Mouse (Mus musculus) neural tube, embryonic 11.5 days (tissue): ENCODE results near the gene Arhgef2. TPM values are rescaled to one million over a fixed set of nuclear protein-coding genes. Genes with fewer than 3 reads are reported as not detected.

Experiments
- ATAC-seq: fragments of 200-750 bp; cut with Nextera tagmentation; 2 replicates; pipeline ENCODE4 v1.8.0; 2017; ENCODE audit warnings: moderate number of reproducible peaks, mild to moderate bottlenecking, moderate TSS enrichment, moderate library complexity; ENCODE audit not compliant: insufficient read depth, low FRiP score, low TSS enrichment
- DNase-seq: peaks from one replicate; pipeline ENCODE4 v3.0.0-alpha.2; 2015; ENCODE audit warnings: low spot score
- H3K27ac ChIP-seq: fragments of 300-500 bp; sonication (generic); 2 replicates; pipeline ENCODE4 v1.5.1; 2014; ENCODE audit warnings: low read depth, mild to moderate bottlenecking, low read length
- H3K27me3 ChIP-seq: fragments of 300-500 bp; sonication (generic); 2 replicates; pipeline ENCODE4 v1.6.1; 2014; ENCODE audit warnings: mild to moderate bottlenecking, low read length, mixed read lengths; ENCODE audit not compliant: control insufficient read depth, insufficient read depth
- H3K36me3 ChIP-seq: fragments of 300-500 bp; sonication (generic); 2 replicates; pipeline ENCODE4 v1.6.1; 2014; ENCODE audit warnings: mild to moderate bottlenecking, low read length, moderate library complexity, mixed read lengths; ENCODE audit not compliant: control insufficient read depth, insufficient read depth
- H3K4me1 ChIP-seq: fragments of 300-500 bp; sonication (generic); 2 replicates; pipeline ENCODE4 v1.6.1; 2014; ENCODE audit warnings: low read length, mixed read lengths; ENCODE audit not compliant: control insufficient read depth, insufficient read depth
- H3K4me2 ChIP-seq: fragments of 300-500 bp; sonication (generic); 2 replicates; pipeline ENCODE4 v1.6.1; 2014; ENCODE audit warnings: low read depth, mild to moderate bottlenecking, moderate library complexity
- H3K4me3 ChIP-seq: fragments of 300-500 bp; sonication (generic); 2 replicates; pipeline ENCODE4 v1.5.1; 2014; ENCODE audit warnings: low read depth, low read length
- H3K9ac ChIP-seq: fragments of 300-500 bp; sonication (generic); 2 replicates; pipeline ENCODE4 v1.6.1; 2014; ENCODE audit warnings: mild to moderate bottlenecking, low read length
- H3K9me3 ChIP-seq: fragments of 300-500 bp; sonication (generic); 2 replicates; pipeline ENCODE4 v1.6.1; 2016; ENCODE audit warnings: low read length; ENCODE audit not compliant: control insufficient read depth
- WGBS: fragments of 180-500 bp; shearing (Covaris S2); extraction: QIAGEN DNeasy Blood & Tissue Kit; methylation state at CpG from one replicate; pipeline ENCODE4 v1.1.7; 2014; 5-methylcytosine and 5-hydroxymethylcytosine counted together
- polyA plus RNA-seq: library from polyadenylated mRNA; unstranded; fragments of >200 nt; fragmentation: Nextera tagmentation; extraction: Ambion mirVana; gene quantifications from 2 replicates; pipeline ENCODE4 v1.2.1, GENCODE M21; 2014

The Arhgef2 gene
- polyA plus RNA-seq, 1 experiment from 2014 or later: 145 TPM

- Histone ChIP-seq H3K27ac (no peak overlapping the region), H3K9me3 (no peaks in the 10 kb centered on the region), H3K4me3 (no peak overlapping the region), H3K27me3 (no peaks in the 10 kb centered on the region), H3K36me3 (peaks cover 29% of the 10 kb centered on the region), H3K4me2 (no peak overlapping the region), H3K9ac (no peak overlapping the region), H3K4me1 (no peaks in the 10 kb centered on the region)
- 92% methylated on average over 14 of the region's 14 CpGs for WGBS
- ATAC-seq: no peak
- no peak for DNase-seq
Observed at GRCm38 (mm10) chr3:88647779-88648413, 42.1 kb downstream of the Arhgef2 start.

GRCm38 (mm10) chr3:88648452-88649168 lies 42.8 kb downstream of the Arhgef2 start:
- Histone ChIP-seq H3K9ac (no peak overlapping the region), H3K27ac (no peak overlapping the region), H3K9me3 (no peaks in the 10 kb centered on the region), H3K27me3 (no peaks in the 10 kb centered on the region), H3K36me3 (peaks cover 23% of the 10 kb centered on the region), H3K4me2 (no peak overlapping the region), H3K4me3 (no peak overlapping the region), H3K4me1 (no peaks in the 10 kb centered on the region)
- DNase-seq: no peak
- ATAC-seq: no peak
- 85% methylated on average over 12 of the region's 12 CpGs for WGBS

GRCm38 (mm10) chr3:88649186-88649585 lies 43.4 kb downstream of the Arhgef2 start:
- no peak overlapping the region for H3K4me2 ChIP-seq
- peaks cover 18% of the 10 kb centered on the region for H3K36me3 ChIP-seq
- 81% methylated on average over 10 of the region's 10 CpGs for WGBS
- H3K9ac ChIP-seq: no peak overlapping the region
- H3K27me3 ChIP-seq: no peaks in the 10 kb centered on the region
- H3K4me1 ChIP-seq: no peaks in the 10 kb centered on the region
- no peaks in the 10 kb centered on the region for H3K9me3 ChIP-seq
- H3K27ac ChIP-seq: no peak overlapping the region
- no peak overlapping the region for H3K4me3 ChIP-seq
- DNase-seq: no peak
- no peak for ATAC-seq

GRCm38 (mm10) chr3:88649967-88650366 lies 44.2 kb downstream of the Arhgef2 start:
- Histone ChIP-seq H3K4me1 (no peaks in the 10 kb centered on the region), H3K4me3 (no peak overlapping the region), H3K4me2 (no peak overlapping the region), H3K27ac (no peak overlapping the region), H3K36me3 (peaks cover 15% of the 10 kb centered on the region), H3K9me3 (no peaks in the 10 kb centered on the region), H3K27me3 (no peaks in the 10 kb centered on the region), H3K9ac (no peak overlapping the region)
- WGBS: 96% methylated on average over 13 of the region's 13 CpGs
- no peak for DNase-seq
- no peak for ATAC-seq

- H3K36me3 ChIP-seq: peaks cover 12% of the 10 kb centered on the region
- H3K9me3 ChIP-seq: no peaks in the 10 kb centered on the region
- no peak overlapping the region for H3K27ac ChIP-seq
- no peak overlapping the region for H3K4me3 ChIP-seq
- 84% methylated on average over 13 of the region's 13 CpGs for whole genome bisulfite sequencing
- H3K4me1 ChIP-seq: no peaks in the 10 kb centered on the region
- ATAC-seq (no peak), DNase-seq (no peak)
- H3K4me2 ChIP-seq: no peak overlapping the region
- no peaks in the 10 kb centered on the region for H3K27me3 ChIP-seq
- H3K9ac ChIP-seq: no peak overlapping the region
Observed at GRCm38 (mm10) chr3:88650713-88651504, 45.1 kb downstream of the Arhgef2 start.

GRCm38 (mm10) chr3:88651669-88652618 lies 46.2 kb downstream of the Arhgef2 start:
- Histone ChIP-seq H3K4me3 (no peak overlapping the region), H3K27me3 (no peaks in the 10 kb centered on the region), H3K9me3 (no peaks in the 10 kb centered on the region), H3K4me2 (no peak overlapping the region), H3K4me1 (no peaks in the 10 kb centered on the region), H3K9ac (no peak overlapping the region), H3K27ac (no peak overlapping the region), H3K36me3 (peaks cover 5% of the 10 kb centered on the region; the same call in 1 of the 2 replicates)
- 82% methylated on average over 18 of the region's 18 CpGs for WGBS
- ATAC-seq (no peak; the same call in 1 of the 2 replicates), DNase-seq (no peak)

- no peaks in the 10 kb centered on the region for H3K4me1 ChIP-seq
- no peak for ATAC-seq
- no peak within 1 kb of the TSS for H3K4me2 ChIP-seq
- no peak within 1 kb of the TSS for H3K9ac ChIP-seq
- no peak within 1 kb of the TSS for H3K27ac ChIP-seq
- WGBS: 89% methylated on average over 17 of the region's 17 CpGs
- DNase-seq: no peak
- H3K9me3 ChIP-seq: no peaks in the 10 kb centered on the region
- no peak within 1 kb of the TSS for H3K4me3 ChIP-seq
- H3K36me3 ChIP-seq: peaks cover 3% of the 10 kb centered on the region; the same call in 1 of the 2 replicates
- no peaks in the 10 kb centered on the region for H3K27me3 ChIP-seq
Observed at GRCm38 (mm10) chr3:88652846-88653515, 47.2 kb downstream of the Arhgef2 start, which contains the start of gene Rxfp4. Rxfp4 (minus strand) TSS chr3:88653142.
